In genomic region chrX:20392942-20393341, GRCm38 (mm10) we compare ENCODE assay signal across 35 mouse cellular contexts.
"Had no signal": no experiment of that assay in that cellular context is flagged by ENCODE, and none has a peak within 500 bp of the region (broad histone marks: within the 10 kb centered on the region; RNA-seq: fewer than 3 reads in every experiment).

No protein-coding gene starts in this region.

- H3K9ac ChIP-seq: heart, embryonic 12.5 days; heart, embryonic 13.5 days; heart, embryonic 15.5 days; hindbrain, embryonic 12.5 days; hindbrain, embryonic 13.5 days; hindbrain, embryonic 14.5 days; hindbrain, embryonic 15.5 days; intestine, embryonic 15.5 days; kidney, embryonic 15.5 days had no signal

- ATAC-seq: hindbrain, embryonic 16.5 days; hindbrain, postnatal 0 days; inflammation-experienced regulatory T-cells, adult 6 months; intestine, embryonic 15.5 days; intestine, embryonic 16.5 days; intestine, postnatal 0 days had no signal

- H3K4me1 ChIP-seq: heart, embryonic 10.5 days; heart, embryonic 12.5 days; heart, embryonic 13.5 days; heart, embryonic 15.5 days; hindbrain, embryonic 10.5 days; hindbrain, embryonic 12.5 days; hindbrain, embryonic 13.5 days; hindbrain, embryonic 15.5 days; intestine, embryonic 15.5 days; kidney, embryonic 15.5 days had no signal

- H3K36me3 ChIP-seq: heart, embryonic 10.5 days; heart, embryonic 12.5 days; heart, embryonic 13.5 days; heart, embryonic 15.5 days; hindbrain, embryonic 12.5 days; hindbrain, embryonic 15.5 days; intestine, embryonic 15.5 days; kidney, embryonic 15.5 days had no signal

- H3K9me3 ChIP-seq: heart, embryonic 10.5 days; heart, embryonic 12.5 days; heart, embryonic 13.5 days; heart, embryonic 15.5 days; hindbrain, embryonic 10.5 days; hindbrain, embryonic 12.5 days; hindbrain, embryonic 13.5 days; hindbrain, embryonic 15.5 days; intestine, embryonic 15.5 days; kidney, embryonic 15.5 days had no signal

- H3K27ac ChIP-seq: heart, adult 2 months; heart, embryonic 10.5 days; heart, embryonic 13.5 days; heart, embryonic 15.5 days; hindbrain, embryonic 10.5 days; hindbrain, embryonic 12.5 days; hindbrain, embryonic 13.5 days; hindbrain, embryonic 14.5 days; hindbrain, embryonic 15.5 days; hindbrain, postnatal 0 days; intestine, embryonic 15.5 days; kidney, embryonic 15.5 days; kidney, postnatal 0 days; layer of hippocampus, adult 2 months had no signal

- DNase-seq: heart, adult 2 months; heart, postnatal 10 days; heart, postnatal 36 days; heart, postnatal 4 days; kidney, adult 11 months; kidney, adult 18-20 months; kidney, adult 2 months; kidney, adult 8-10 months; kidney, adult 9 months; kidney, postnatal 10 days; kidney, postnatal 14 days; kidney, postnatal 25 days; kidney, postnatal 36 days; kidney, postnatal 4 days; layer of hippocampus, adult 9-11 months; layer of hippocampus, postnatal 36 days had no signal

- H3K4me3 ChIP-seq: heart, adult 2 months; heart, embryonic 10.5 days; heart, embryonic 12.5 days; heart, embryonic 13.5 days; heart, embryonic 15.5 days; hindbrain, embryonic 10.5 days; hindbrain, embryonic 12.5 days; hindbrain, embryonic 13.5 days; hindbrain, embryonic 15.5 days; intestine, embryonic 15.5 days; kidney, embryonic 15.5 days; layer of hippocampus, adult 2 months had no signal

- H3K4me2 ChIP-seq: heart, embryonic 11.5 days; heart, embryonic 12.5 days; heart, embryonic 13.5 days; heart, embryonic 15.5 days; hindbrain, embryonic 12.5 days; hindbrain, embryonic 13.5 days; hindbrain, embryonic 14.5 days; hindbrain, embryonic 15.5 days; intestine, embryonic 15.5 days; kidney, embryonic 15.5 days had no signal

- H3K27me3 ChIP-seq: heart, embryonic 12.5 days; heart, embryonic 13.5 days; heart, embryonic 15.5 days; hindbrain, embryonic 12.5 days; hindbrain, embryonic 13.5 days; hindbrain, embryonic 15.5 days; intestine, embryonic 15.5 days; kidney, embryonic 15.5 days had no signal
